Mouse (Mus musculus) heart, embryonic 12.5 days (tissue): ENCODE measurements around the gene Mfsd14a. TPM values are rescaled to one million over a fixed set of nuclear protein-coding genes. Genes with fewer than 3 reads are reported as not detected.

Experiments
- ATAC-seq: fragments of 200-750 bp; cut with Nextera tagmentation; 2 replicates; pipeline ENCODE4 v1.8.0; 2017; ENCODE audit warnings: moderate TSS enrichment, moderate library complexity; ENCODE audit not compliant: insufficient number of reproducible peaks, low FRiP score
- H3K27ac ChIP-seq: fragments of 300-500 bp; sonication (generic); 2 replicates; pipeline ENCODE4 v1.5.1; 2016; ENCODE audit warnings: mild to moderate bottlenecking, moderate library complexity; ENCODE audit not compliant: poor library complexity, severe bottlenecking
- H3K27me3 ChIP-seq: fragments of 300-500 bp; sonication (generic); replicated peaks from 2 replicates; pipeline ENCODE4 v1.6.1; 2016; ENCODE audit warnings: mild to moderate bottlenecking, moderate library complexity
- H3K36me3 ChIP-seq: fragments of 300-500 bp; sonication (generic); 2 replicates; pipeline ENCODE4 v1.6.1; 2016; ENCODE audit warnings: mild to moderate bottlenecking, moderate library complexity
- H3K4me1 ChIP-seq: fragments of 300-500 bp; sonication (generic); replicated peaks from 2 replicates; pipeline ENCODE4 v1.6.1; 2016; ENCODE audit warnings: mild to moderate bottlenecking
- H3K4me2 ChIP-seq: fragments of 300-500 bp; sonication (generic); 2 replicates; pipeline ENCODE4 v1.6.1; 2016; ENCODE audit warnings: mild to moderate bottlenecking, moderate library complexity
- H3K4me3 ChIP-seq: fragments of 300-500 bp; sonication (generic); 2 replicates; pipeline ENCODE4 v1.5.1; 2016; ENCODE audit warnings: mild to moderate bottlenecking
- H3K9ac ChIP-seq: fragments of 300-500 bp; sonication (generic); 2 replicates; pipeline ENCODE4 v1.6.1; 2016; ENCODE audit warnings: mild to moderate bottlenecking, moderate library complexity
- H3K9me3 ChIP-seq: fragments of 300-500 bp; sonication (generic); replicated peaks from 2 replicates; pipeline ENCODE4 v1.6.1; 2016; ENCODE audit warnings: mild to moderate bottlenecking, moderate library complexity
- WGBS: fragments of 180-500 bp; shearing (Covaris S2); methylation state at CpG from one replicate; pipeline ENCODE4 v1.1.7; 2016; 5-methylcytosine and 5-hydroxymethylcytosine counted together
- polyA plus RNA-seq: library from polyadenylated mRNA; unstranded; fragments of >200 nt; fragmentation: Nextera tagmentation; extraction: Ambion mirVana; gene quantifications from 2 replicates; pipeline ENCODE4 v1.2.1, GENCODE M21; 2016

Gene Mfsd14a
- 64.8 and 65.5 TPM in 2 replicates for polyA plus RNA-seq

DNA sequence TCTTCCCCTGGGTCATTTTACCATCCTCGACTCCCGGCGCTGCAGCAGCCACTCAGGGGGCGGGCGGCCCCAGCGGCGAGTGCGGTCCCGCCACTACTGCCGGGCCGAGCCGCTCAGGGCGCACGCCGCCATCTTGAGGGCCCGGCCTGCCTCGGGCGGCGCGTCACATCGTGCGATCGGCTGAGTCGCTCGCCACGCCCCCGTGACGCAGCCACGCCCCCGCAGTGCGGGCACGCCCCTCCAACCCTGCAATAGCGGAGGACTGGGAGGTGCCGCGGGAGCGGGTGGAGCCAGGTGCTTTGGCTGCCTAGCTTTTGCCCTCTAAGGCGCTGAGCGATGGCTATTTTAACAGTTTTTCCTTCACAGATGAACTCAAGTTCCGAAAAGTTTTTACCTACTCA, at the start of gene Mfsd14a:
Mfsd14a (minus strand) TSS at position 215 of the 401 bp plus-strand sequence.
- WGBS, result under 1% methylated on average over 39 of the region's 39 CpGs
- H3K4me3 ChIP-seq, result peak within 1 kb of the TSS; percentile 91
- H3K9me3 ChIP-seq, result no peaks in the 10 kb centered on the region
- peaks cover 35% of the 10 kb centered on the region for H3K4me1 ChIP-seq
- peak; percentile 100 for ATAC-seq
- H3K4me2 ChIP-seq, result peak within 1 kb of the TSS; percentile 75
- H3K36me3 ChIP-seq, result peaks cover 5% of the 10 kb centered on the region; the same call in 1 of the 2 replicates
- H3K9ac ChIP-seq, result peak within 1 kb of the TSS; percentile 96
- peak within 1 kb of the TSS; percentile 93 for H3K27ac ChIP-seq
- no peaks in the 10 kb centered on the region for H3K27me3 ChIP-seq

DNA sequence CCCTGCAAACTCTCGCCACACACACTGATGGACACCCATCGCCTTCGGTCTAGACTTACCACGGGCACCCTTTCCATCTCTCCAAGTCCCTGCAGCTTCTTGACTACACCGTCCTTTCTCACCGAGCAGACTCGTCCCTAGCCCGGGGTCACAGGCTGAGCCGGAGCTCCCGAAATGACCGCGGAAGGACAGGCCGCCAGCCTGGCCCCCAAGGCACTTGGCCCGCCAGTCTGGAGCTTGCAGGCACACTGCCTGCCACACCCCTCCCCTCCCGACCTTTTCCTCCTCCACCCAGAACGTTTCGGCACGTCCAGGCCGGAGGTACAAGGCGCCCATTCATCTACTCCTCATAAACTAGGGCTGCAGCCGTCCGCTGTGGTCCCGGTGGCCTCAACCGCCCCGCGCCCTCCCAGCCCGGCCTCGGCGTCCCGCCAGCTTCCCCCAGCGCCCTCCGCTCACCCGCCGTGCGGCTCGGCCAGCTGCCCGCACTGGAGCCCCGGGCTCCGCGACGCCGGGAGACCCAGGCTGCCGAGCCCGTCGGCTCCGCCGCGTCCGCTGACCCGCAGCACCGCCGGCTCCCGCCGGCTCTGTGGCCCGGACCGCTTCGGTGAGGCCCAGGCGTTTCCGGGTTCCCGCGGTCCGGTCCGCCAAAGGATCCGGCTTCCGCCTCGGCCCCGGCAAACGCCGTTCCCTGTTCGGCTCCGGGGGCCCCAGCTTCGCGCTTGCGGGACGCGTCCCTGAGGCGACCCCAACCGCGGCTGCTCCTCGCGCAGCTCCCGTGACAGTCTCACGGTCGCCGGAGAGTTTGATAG, 49.4 kb upstream of the Mfsd14a start:
- H3K9me3 ChIP-seq, result no peaks in the 10 kb centered on the region
- H3K4me1 ChIP-seq, result peaks cover 20% of the 10 kb centered on the region

DNA sequence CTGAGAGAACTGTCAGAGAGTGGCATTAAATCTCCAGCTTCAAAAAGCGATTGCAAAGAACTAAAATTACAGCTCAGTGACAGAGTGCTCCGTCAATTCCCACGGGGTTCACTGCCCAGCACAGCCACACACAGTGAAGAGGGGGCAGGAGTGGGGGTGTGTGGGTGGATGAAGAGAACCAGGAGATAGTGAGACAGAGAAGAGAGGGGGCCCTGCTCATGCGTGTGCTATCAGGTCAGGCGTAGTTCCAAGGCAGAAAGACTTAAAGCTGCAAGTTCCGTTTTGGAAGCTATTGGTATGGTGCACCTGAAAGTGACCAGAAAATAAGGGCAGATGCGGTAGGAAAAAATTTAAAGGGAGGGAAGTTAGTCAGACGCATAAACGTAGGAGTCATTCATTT, 48.5 kb upstream of the Mfsd14a start:
- H3K27ac ChIP-seq, result no peak overlapping the region
- peak overlapping the region; percentile 69 for H3K9ac ChIP-seq
- 24% methylated on average over 9 of the region's 9 CpGs for WGBS
- ATAC-seq, result 0 out of 2 replicates have a peak, but pooled peaks have one; percentile 41
- H3K4me2 ChIP-seq, result peak overlapping the region; percentile 82
- peaks cover 20% of the 10 kb centered on the region for H3K4me1 ChIP-seq
- H3K27me3 ChIP-seq, result no peaks in the 10 kb centered on the region
- H3K36me3 ChIP-seq, result peaks cover 7% of the 10 kb centered on the region
- H3K4me3 ChIP-seq, result peak overlapping the region; percentile 92
- no peaks in the 10 kb centered on the region for H3K9me3 ChIP-seq

More for the DNA sequence above, 49.4 kb upstream of the Mfsd14a start:
- H3K36me3 ChIP-seq, result peaks cover 3% of the 10 kb centered on the region
- H3K9ac ChIP-seq, result peak overlapping the region; percentile 91
- H3K27ac ChIP-seq, result peak overlapping the region; percentile 76
- H3K27me3 ChIP-seq, result no peaks in the 10 kb centered on the region
- under 1% methylated on average over 85 of the region's 85 CpGs for WGBS
- peak overlapping the region; percentile 92 for H3K4me3 ChIP-seq
- peak; percentile 89 for ATAC-seq
- H3K4me2 ChIP-seq, result peak overlapping the region; percentile 82

DNA sequence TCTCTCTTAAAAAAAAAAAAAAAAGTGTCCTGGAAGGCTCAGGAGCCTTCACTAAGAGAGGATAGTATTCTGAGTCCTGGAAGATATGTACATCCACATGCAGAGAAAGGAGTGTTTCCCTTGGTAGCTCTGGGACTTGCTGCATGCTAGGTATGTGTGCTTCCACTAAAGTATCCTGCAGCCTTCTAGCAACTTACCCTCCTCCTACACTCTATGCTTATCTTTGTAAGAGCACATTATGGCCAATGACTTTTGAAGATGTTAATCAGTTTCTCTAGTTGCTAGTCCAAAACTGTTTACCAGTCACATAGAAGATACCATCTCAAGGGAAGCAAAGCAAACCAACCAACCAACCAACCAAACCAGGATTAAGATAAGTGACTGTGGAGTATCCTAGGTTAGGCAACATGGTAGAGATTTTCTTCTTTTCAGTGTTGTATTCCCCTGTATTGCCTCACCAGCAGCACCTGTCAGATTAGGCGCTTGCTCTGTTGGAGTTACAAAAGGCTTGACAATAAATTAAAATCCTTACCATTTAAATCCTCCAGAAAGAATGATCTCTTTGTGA, 43.2 kb upstream of the Mfsd14a start:
- no peak for ATAC-seq

DNA sequence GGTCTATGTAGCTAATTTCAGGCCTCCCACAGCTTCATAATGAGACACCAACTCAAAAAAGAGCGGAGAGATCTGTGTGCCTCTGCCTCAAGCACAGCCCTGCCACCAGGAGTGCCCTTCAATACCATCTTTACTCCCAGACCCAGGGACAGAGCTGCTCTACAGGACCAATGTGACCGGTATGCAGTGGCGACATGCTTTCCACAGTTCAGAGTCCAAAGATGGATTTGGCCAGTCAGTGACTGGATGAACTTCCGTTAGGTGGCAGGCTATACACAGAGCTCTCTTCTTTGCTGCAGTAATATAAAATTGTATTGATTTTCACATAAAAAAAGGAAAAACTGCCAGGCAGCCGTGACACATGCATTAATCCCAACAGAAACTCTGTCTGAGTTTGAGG, 41.4 kb upstream of the Mfsd14a start:
- H3K9me3 ChIP-seq, result no peaks in the 10 kb centered on the region
- no peaks in the 10 kb centered on the region for H3K27me3 ChIP-seq
- H3K9ac ChIP-seq, result no peak overlapping the region
- no peak for ATAC-seq
- H3K4me2 ChIP-seq, result no peak overlapping the region
- H3K4me3 ChIP-seq, result no peak overlapping the region
- WGBS, result 89% methylated on average over 5 of the region's 5 CpGs
- peaks cover 13% of the 10 kb centered on the region for H3K36me3 ChIP-seq
- H3K4me1 ChIP-seq, result peaks cover 10% of the 10 kb centered on the region
- H3K27ac ChIP-seq, result no peak overlapping the region

More for the DNA sequence above, 43.2 kb upstream of the Mfsd14a start:
- 88% methylated on average over 1 of the region's 1 CpGs for WGBS
- peaks cover 12% of the 10 kb centered on the region for H3K4me1 ChIP-seq
- no peaks in the 10 kb centered on the region for H3K27me3 ChIP-seq
- H3K36me3 ChIP-seq, result peaks cover 13% of the 10 kb centered on the region
- H3K4me2 ChIP-seq, result no peak overlapping the region
- H3K27ac ChIP-seq, result no peak overlapping the region
- no peak overlapping the region for H3K9ac ChIP-seq
- H3K4me3 ChIP-seq, result no peak overlapping the region
- no peaks in the 10 kb centered on the region for H3K9me3 ChIP-seq

DNA sequence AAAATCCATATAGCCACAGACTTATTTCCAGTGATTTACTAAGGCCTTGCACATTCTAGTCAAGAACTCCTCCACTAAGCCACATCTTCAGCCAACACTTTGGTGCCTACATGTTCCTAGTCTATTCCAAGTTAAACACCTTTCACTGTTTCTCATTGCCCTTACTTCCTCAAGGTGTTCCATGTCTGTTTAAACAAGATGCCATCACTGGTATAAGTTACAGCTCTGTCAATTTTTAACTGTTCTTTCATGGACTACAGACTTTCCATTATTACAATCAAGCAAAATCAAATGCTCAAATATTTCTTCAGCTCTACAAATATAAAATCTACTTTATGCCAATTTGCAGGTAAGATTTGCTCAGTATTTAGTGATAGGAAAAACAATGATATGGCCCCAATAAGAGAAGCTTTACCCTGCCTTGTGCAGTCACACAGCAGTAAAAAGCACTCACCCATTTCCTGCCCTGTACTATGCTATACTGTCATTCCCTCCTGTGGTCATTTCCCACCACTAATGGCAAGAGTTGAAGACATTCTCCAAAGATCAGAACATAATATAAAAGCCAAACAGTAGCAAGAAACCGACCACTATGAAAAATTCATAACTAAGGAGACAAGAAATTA, 40.3 kb upstream of the Mfsd14a start:
- Histone ChIP-seq H3K9ac (no peak overlapping the region), H3K4me1 (peaks cover 10% of the 10 kb centered on the region), H3K27me3 (no peaks in the 10 kb centered on the region), H3K27ac (no peak overlapping the region), H3K36me3 (peaks cover 13% of the 10 kb centered on the region), H3K9me3 (no peaks in the 10 kb centered on the region), H3K4me2 (no peak overlapping the region), H3K4me3 (no peak overlapping the region)
- ATAC-seq, result no peak
- WGBS, result 69% methylated on average over 1 of the region's 1 CpGs

DNA sequence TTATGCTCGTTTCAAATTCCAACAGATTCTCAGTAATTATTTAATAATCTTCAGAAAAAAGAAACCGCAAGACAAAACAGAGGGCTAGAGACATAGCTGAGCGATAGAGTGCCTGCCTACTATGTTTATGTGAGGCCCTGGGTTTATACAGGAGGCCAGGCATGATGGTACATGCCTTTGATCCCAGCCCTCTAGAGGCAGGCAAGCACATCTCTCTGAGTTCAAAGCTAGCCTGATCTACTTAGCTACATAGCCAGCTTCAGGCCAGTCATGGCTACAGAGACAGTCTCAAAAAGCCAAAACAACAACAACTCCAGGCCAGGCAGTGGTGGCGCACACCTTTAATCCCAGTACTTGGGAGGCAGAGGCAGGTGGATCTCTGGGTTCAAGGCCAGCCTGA, 39.1 kb upstream of the Mfsd14a start:
- Histone ChIP-seq H3K4me3 (no peak overlapping the region), H3K27me3 (no peaks in the 10 kb centered on the region), H3K9me3 (no peaks in the 10 kb centered on the region), H3K4me1 (peaks cover 10% of the 10 kb centered on the region), H3K36me3 (peaks cover 8% of the 10 kb centered on the region), H3K9ac (no peak overlapping the region), H3K27ac (no peak overlapping the region), H3K4me2 (no peak overlapping the region)
- no peak for ATAC-seq
- WGBS, result 90% methylated on average over 4 of the region's 4 CpGs

DNA sequence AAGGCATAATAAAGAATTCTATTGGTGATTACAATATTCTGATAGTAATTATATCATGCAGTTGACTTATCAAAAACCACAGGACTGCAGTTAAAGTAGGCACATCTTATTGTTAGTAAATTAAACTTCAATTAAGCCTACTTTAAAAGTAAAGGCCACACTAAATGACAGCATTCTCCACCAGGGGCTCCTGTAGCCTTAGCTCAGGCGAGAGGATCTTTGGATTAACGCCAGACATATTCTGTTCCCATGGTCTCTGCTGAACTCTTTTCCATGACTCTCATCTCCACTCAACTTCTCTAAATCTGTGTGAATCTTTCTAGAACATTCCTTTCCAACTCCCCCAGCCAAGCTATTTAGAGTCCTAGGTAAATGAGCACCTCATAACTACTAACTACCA, 36.3 kb upstream of the Mfsd14a start:
- Histone ChIP-seq H3K36me3 (peaks cover 9% of the 10 kb centered on the region; the same call in 1 of the 2 replicates), H3K4me3 (no peak overlapping the region), H3K9ac (no peak overlapping the region), H3K4me1 (0 out of 2 replicates have a peak, but pooled peaks cover 6% of the 10 kb centered on the region), H3K27me3 (no peaks in the 10 kb centered on the region), H3K4me2 (no peak overlapping the region), H3K27ac (no peak overlapping the region), H3K9me3 (no peaks in the 10 kb centered on the region)
- ATAC-seq, result no peak
- 58% methylated on average over 2 of the region's 2 CpGs for WGBS

DNA sequence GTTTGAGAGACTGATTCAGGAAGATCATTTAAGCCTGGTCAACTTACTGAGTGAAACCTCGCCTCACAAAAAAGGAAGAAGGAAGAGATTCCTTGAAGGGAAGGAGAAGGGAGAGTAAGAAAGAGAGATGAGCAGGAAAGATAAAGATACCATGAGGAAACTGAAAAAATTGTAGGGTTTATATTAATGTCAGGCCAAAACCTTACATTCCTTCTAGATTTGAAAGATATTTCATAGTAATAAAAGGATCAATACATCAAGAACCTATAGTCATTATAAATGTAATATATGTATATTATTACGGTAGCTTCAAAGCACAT, 33.1 kb upstream of the Mfsd14a start:
- Histone ChIP-seq H3K27ac (no peak overlapping the region), H3K4me1 (0 out of 2 replicates have a peak, but pooled peaks cover 6% of the 10 kb centered on the region), H3K36me3 (peaks cover 16% of the 10 kb centered on the region; the same call in 1 of the 2 replicates), H3K9me3 (no peaks in the 10 kb centered on the region), H3K9ac (no peak overlapping the region), H3K4me2 (no peak overlapping the region), H3K27me3 (no peaks in the 10 kb centered on the region), H3K4me3 (no peak overlapping the region)
- WGBS, result 76% methylated on average over 2 of the region's 2 CpGs
- ATAC-seq, result no peak

DNA sequence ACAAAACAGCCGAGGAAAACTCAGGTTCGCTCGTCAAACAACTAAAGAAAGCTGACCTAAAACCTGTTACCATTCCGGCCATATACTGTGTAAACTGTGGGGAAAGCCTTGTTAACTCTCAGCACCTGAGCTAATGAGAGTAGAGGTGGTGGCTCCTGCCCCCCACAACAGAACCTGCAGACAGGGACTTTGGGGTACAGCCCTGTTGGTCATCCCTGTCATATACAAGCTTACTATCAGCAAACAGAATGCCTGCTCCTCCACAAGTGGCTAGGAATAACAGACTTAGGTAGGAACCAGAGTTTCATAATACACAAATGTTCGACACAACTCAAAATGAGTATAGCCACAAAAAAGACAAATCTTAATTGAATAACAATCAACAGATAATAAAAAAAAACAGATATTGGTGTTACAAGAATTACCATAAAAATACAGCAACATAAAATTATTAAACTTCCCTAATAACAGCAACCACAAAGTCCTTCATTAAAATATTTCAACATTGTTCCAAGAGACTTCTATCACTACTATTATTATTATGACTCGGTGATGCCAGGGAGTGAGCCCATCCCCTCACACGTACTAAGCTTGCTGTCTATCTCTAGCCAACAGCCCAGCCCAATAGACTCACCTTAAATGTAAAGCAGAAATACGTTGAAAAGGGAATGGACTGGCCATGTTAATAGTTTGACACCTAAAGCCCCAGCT, 32.6 kb upstream of the Mfsd14a start:
- H3K27me3 ChIP-seq, result no peaks in the 10 kb centered on the region
- WGBS, result 79% methylated on average over 8 of the region's 8 CpGs
- 0 out of 2 replicates have a peak, but pooled peaks cover 6% of the 10 kb centered on the region for H3K4me1 ChIP-seq
- H3K4me2 ChIP-seq, result no peak overlapping the region
- peaks cover 16% of the 10 kb centered on the region; the same call in 1 of the 2 replicates for H3K36me3 ChIP-seq
- no peak overlapping the region for H3K4me3 ChIP-seq
- no peak overlapping the region for H3K9ac ChIP-seq
- H3K9me3 ChIP-seq, result no peaks in the 10 kb centered on the region
- no peak overlapping the region; the same call in 1 of the 2 replicates for H3K27ac ChIP-seq
- no peak for ATAC-seq
